Mouse (Mus musculus): ENCODE data around the gene Apc2.

DNA sequence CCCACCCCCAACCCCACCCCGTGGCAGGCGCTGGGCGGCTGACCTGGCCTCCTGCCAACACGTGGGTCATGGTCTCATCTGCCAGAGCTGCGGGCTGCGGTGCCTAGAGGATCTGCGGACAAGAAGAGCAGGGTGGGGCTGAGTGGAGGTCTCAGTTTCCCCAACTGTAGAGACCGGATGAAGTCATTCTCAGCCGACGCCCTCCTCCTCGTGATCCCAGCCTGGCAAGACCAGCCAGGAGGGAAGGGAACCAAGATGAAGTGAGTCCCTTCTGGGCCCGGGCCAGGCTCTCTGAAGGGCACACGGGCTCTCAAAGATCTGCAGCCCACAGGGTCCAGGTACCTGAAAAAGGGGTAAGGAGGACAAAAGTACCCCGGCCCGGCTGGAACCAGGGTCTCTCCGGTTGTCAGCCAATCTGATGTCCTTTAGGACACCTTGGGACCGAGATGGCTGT, 51.8 kb downstream of the Apc2 start:
- TF ChIP-seq TAL1 (IDR thresholded peaks at IDR 0.05; ENCODE audit: low read length), result no peak
- TF ChIP-seq GATA1 (IDR thresholded peaks at IDR 0.05; ENCODE audit: low read length), result no peak

Data from erythroblast, embryonic 14.5 days (primary cell).